Mouse (Mus musculus) kidney, embryonic 15.5 days (tissue): ENCODE measurements around the gene Gm8693. TPM values are rescaled to one million over a fixed set of nuclear protein-coding genes. Genes with fewer than 3 reads are reported as not detected.
"Not testable (repeated sequence)": the region's sequence is repeated elsewhere in the genome, so short reads cannot be mapped to it uniquely, and the experiment has no call there.

Source experiments
- ATAC-seq: fragments of 200-750 bp; cut with Nextera tagmentation; replicated peaks from 2 replicates; pipeline ENCODE4 v1.8.0; 2017; ENCODE audit warnings: moderate TSS enrichment; ENCODE audit not compliant: low FRiP score
- H3K27ac ChIP-seq: fragments of 300-500 bp; sonication (generic); 2 replicates; pipeline ENCODE4 v1.5.1; 2015; ENCODE audit warnings: mild to moderate bottlenecking, inconsistent platforms
- H3K27me3 ChIP-seq: fragments of 300-500 bp; sonication (generic); 2 replicates; pipeline ENCODE4 v1.6.1; 2015; ENCODE audit warnings: inconsistent platforms
- H3K36me3 ChIP-seq: fragments of 300-500 bp; sonication (generic); 2 replicates; pipeline ENCODE4 v1.6.1; 2015; ENCODE audit warnings: inconsistent platforms
- H3K4me1 ChIP-seq: fragments of 300-500 bp; sonication (generic); 2 replicates; pipeline ENCODE4 v1.6.1; 2015; ENCODE audit warnings: inconsistent platforms
- H3K4me2 ChIP-seq: fragments of 300-500 bp; sonication (generic); 2 replicates; pipeline ENCODE4 v1.6.1; 2015; ENCODE audit warnings: moderate library complexity, mild to moderate bottlenecking, inconsistent platforms
- H3K4me3 ChIP-seq: fragments of 300-500 bp; sonication (generic); replicated peaks from 2 replicates; pipeline ENCODE4 v1.5.1; 2015; ENCODE audit warnings: mild to moderate bottlenecking, inconsistent platforms
- H3K9ac ChIP-seq: fragments of 300-500 bp; sonication (generic); 2 replicates; pipeline ENCODE4 v1.6.1; 2015; ENCODE audit warnings: mild to moderate bottlenecking, inconsistent platforms
- H3K9me3 ChIP-seq: fragments of 300-500 bp; sonication (generic); replicated peaks from 2 replicates; pipeline ENCODE4 v1.6.1; 2016; ENCODE audit warnings: inconsistent platforms
- WGBS: fragments of 180-500 bp; shearing (Covaris S2); methylation state at CpG from one replicate; pipeline ENCODE4 v1.1.7; 2015; ENCODE audit warnings: mixed read lengths; 5-methylcytosine and 5-hydroxymethylcytosine counted together
- polyA plus RNA-seq: library from polyadenylated mRNA; unstranded; fragments of >200 nt; fragmentation: Nextera tagmentation; extraction: Ambion mirVana; gene quantifications from 2 replicates; pipeline ENCODE4 v1.2.1, GENCODE M21; 2015

The Gm8693 gene
- not detected in 2 replicates for polyA plus RNA-seq

GRCm38 (mm10) chr7:22692217-22692616 lies at the start of gene Gm8693:
Gene Gm8693 (minus strand): TSS chr7:22692317.
- ATAC-seq, H3K4me2 ChIP-seq: not testable (repeated sequence)
- WGBS, result no CpG with 5 or more reads among the region's 2 CpGs

GRCm38 (mm10) chr7:22719610-22720009 lies 27.5 kb upstream of the Gm8693 start, which contains the start of gene Gm4567:
Gene Gm4567 (minus strand): TSS chr7:22719710.
- H3K27me3 ChIP-seq, H3K9ac ChIP-seq, ATAC-seq, H3K36me3 ChIP-seq, H3K4me1 ChIP-seq, H3K9me3 ChIP-seq, H3K4me2 ChIP-seq, H3K27ac ChIP-seq, H3K4me3 ChIP-seq: not testable (repeated sequence)
- no CpG with 5 or more reads among the region's 1 CpGs for WGBS

More at GRCm38 (mm10) chr7:22692217-22692616, at the start of gene Gm8693:
- not testable (repeated sequence) for H3K27ac ChIP-seq, H3K4me3 ChIP-seq, H3K9ac ChIP-seq, H3K27me3 ChIP-seq, H3K4me1 ChIP-seq, H3K36me3 ChIP-seq, H3K9me3 ChIP-seq

- not testable (repeated sequence) for H3K4me3 ChIP-seq, H3K4me1 ChIP-seq, H3K4me2 ChIP-seq, ATAC-seq, H3K27me3 ChIP-seq, H3K36me3 ChIP-seq, H3K27ac ChIP-seq, H3K9ac ChIP-seq, H3K9me3 ChIP-seq
- WGBS, result no CpG with 5 or more reads among the region's 3 CpGs
Measured at GRCm38 (mm10) chr7:22657718-22658117, 34.4 kb downstream of the Gm8693 start, which contains the start of gene Vmn1r155. Gene Vmn1r155 (plus strand): TSS chr7:22658018.

Other genes with a start within 250 kb of the Gm8693 start
- gene Gm10665, start 228.2 kb downstream of the Gm8693 start, polyA plus RNA-seq, result not detected in 2 replicates
- not detected in 2 replicates for gene Vmn1r151, start 192.6 kb downstream of the Gm8693 start, polyA plus RNA-seq
- not detected in 2 replicates for gene Vmn1r152, start 169.3 kb downstream of the Gm8693 start, polyA plus RNA-seq
- not detected in 2 replicates for gene Gm8677, start 157.4 kb downstream of the Gm8693 start, polyA plus RNA-seq
- not detected in 2 replicates for gene Gm4201, start 127.0 kb downstream of the Gm8693 start, polyA plus RNA-seq
- gene Gm4565, start 104.2 kb downstream of the Gm8693 start, polyA plus RNA-seq, result not detected in 2 replicates
- not detected in 2 replicates for gene Vmn1r155, start 34.3 kb downstream of the Gm8693 start, polyA plus RNA-seq
- gene Gm4567, start 27.4 kb upstream of the Gm8693 start, polyA plus RNA-seq, result not detected in 2 replicates
- not detected in 2 replicates for gene Vmn1r157, start 69.4 kb upstream of the Gm8693 start, polyA plus RNA-seq
- gene Vmn1r158, start 98.5 kb upstream of the Gm8693 start, polyA plus RNA-seq, result not detected in 2 replicates
- gene Vmn1r159, start 151.3 kb upstream of the Gm8693 start, polyA plus RNA-seq, result not detected in 2 replicates
- gene Vmn1r160, start 178.9 kb upstream of the Gm8693 start, polyA plus RNA-seq, result not detected in 2 replicates